Mouse (Mus musculus): ENCODE results near the gene Slc39a11. TPM values are rescaled to one million over a fixed set of nuclear protein-coding genes. Genes with fewer than 3 reads are reported as not detected.

Gene Slc39a11
- polyA plus RNA-seq, 1 experiment from 2014 or later = 17.8 TPM

- ATAC-seq (ENCODE audit: low FRiP score) (no peak), DNase-seq (ENCODE audit: low spot score, missing footprints) (no peak)
- 71% methylated on average over 7 of the region's 7 CpGs for WGBS
- peaks cover 4% of the 10 kb centered on the region for H3K4me1 ChIP-seq (ENCODE audit: control insufficient read depth, insufficient read depth, low read length)
- H3K36me3 ChIP-seq (ENCODE audit: control insufficient read depth, insufficient read depth, low read length) = no peaks in the 10 kb centered on the region
- H3K4me3 ChIP-seq (ENCODE audit: low read depth, low read length) = no peak overlapping the region
- no peak overlapping the region for H3K27ac ChIP-seq (ENCODE audit: low read depth, low read length)
- H3K9me3 ChIP-seq (ENCODE audit: control insufficient read depth, low read length) = peaks cover 5% of the 10 kb centered on the region; the same call in 1 of the 2 replicates
- peaks cover 13% of the 10 kb centered on the region for H3K27me3 ChIP-seq (ENCODE audit: control insufficient read depth, insufficient read depth, low read length)
- H3K9ac ChIP-seq (ENCODE audit: low read length) = no peak overlapping the region
- H3K4me2 ChIP-seq = no peak overlapping the region
Measured at GRCm38 (mm10) chr11:113431161-113431560, 218.7 kb downstream of the Slc39a11 start.

DNA sequence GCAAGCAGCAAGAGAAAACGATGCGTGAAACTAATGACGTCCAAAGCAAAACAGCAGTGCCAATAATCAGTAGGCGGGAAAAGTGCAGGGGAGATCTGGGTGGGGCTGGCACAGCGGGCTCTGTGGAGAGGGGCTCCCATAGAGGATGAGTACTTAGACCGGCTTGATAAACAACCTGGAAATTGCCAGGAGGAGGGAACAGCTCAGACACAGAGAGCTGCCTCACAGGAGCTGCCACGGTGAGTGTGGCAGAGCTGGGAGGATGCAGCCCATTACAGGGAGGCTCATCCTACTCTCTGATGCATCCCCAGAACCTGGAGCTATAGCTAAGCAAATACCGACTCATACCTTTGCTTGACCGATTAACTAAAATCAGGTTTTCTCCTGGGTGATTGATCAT is 224.0 kb downstream of the Slc39a11 start:
- no peaks in the 10 kb centered on the region for H3K4me1 ChIP-seq (ENCODE audit: control insufficient read depth, insufficient read depth, low read length)
- H3K4me3 ChIP-seq (ENCODE audit: low read depth, low read length) = no peak overlapping the region
- H3K27me3 ChIP-seq (ENCODE audit: control insufficient read depth, insufficient read depth, low read length) = no peaks in the 10 kb centered on the region
- ATAC-seq (ENCODE audit: low FRiP score) = no peak
- H3K4me2 ChIP-seq = no peak overlapping the region
- H3K9ac ChIP-seq (ENCODE audit: low read length) = no peak overlapping the region
- H3K36me3 ChIP-seq (ENCODE audit: control insufficient read depth, insufficient read depth, low read length) = no peaks in the 10 kb centered on the region
- no peak overlapping the region for H3K27ac ChIP-seq (ENCODE audit: low read depth, low read length)
- H3K9me3 ChIP-seq (ENCODE audit: control insufficient read depth, low read length) = no peaks in the 10 kb centered on the region
- WGBS = 83% methylated on average over 9 of the region's 9 CpGs
- no peak for DNase-seq (ENCODE audit: low spot score, missing footprints)

GRCm38 (mm10) chr11:113425454-113425853 is 224.4 kb downstream of the Slc39a11 start:
- Histone ChIP-seq H3K9me3 (ENCODE audit: control insufficient read depth, low read length) (no peaks in the 10 kb centered on the region), H3K4me1 (ENCODE audit: control insufficient read depth, insufficient read depth, low read length) (no peaks in the 10 kb centered on the region), H3K4me3 (ENCODE audit: low read depth, low read length) (no peak overlapping the region), H3K4me2 (no peak overlapping the region), H3K27me3 (ENCODE audit: control insufficient read depth, insufficient read depth, low read length) (no peaks in the 10 kb centered on the region), H3K9ac (ENCODE audit: low read length) (no peak overlapping the region), H3K27ac (ENCODE audit: low read depth, low read length) (no peak overlapping the region), H3K36me3 (ENCODE audit: control insufficient read depth, insufficient read depth, low read length) (no peaks in the 10 kb centered on the region)
- DNase-seq (ENCODE audit: low spot score, missing footprints) (no peak), ATAC-seq (ENCODE audit: low FRiP score) (no peak)
- WGBS = 93% methylated on average over 3 of the region's 3 CpGs

- no peak overlapping the region for H3K4me2 ChIP-seq
- WGBS = 89% methylated on average over 3 of the region's 4 CpGs
- no peaks in the 10 kb centered on the region for H3K27me3 ChIP-seq (ENCODE audit: control insufficient read depth, insufficient read depth, low read length)
- no peak overlapping the region for H3K27ac ChIP-seq (ENCODE audit: low read depth, low read length)
- no peaks in the 10 kb centered on the region for H3K4me1 ChIP-seq (ENCODE audit: control insufficient read depth, insufficient read depth, low read length)
- H3K9me3 ChIP-seq (ENCODE audit: control insufficient read depth, low read length) = no peaks in the 10 kb centered on the region
- H3K4me3 ChIP-seq (ENCODE audit: low read depth, low read length) = no peak overlapping the region
- DNase-seq (ENCODE audit: low spot score, missing footprints) = no peak
- no peak overlapping the region for H3K9ac ChIP-seq (ENCODE audit: low read length)
- ATAC-seq (ENCODE audit: low FRiP score) = no peak
- H3K36me3 ChIP-seq (ENCODE audit: control insufficient read depth, insufficient read depth, low read length) = no peaks in the 10 kb centered on the region
Measured at GRCm38 (mm10) chr11:113424765-113425164, 225.1 kb downstream of the Slc39a11 start.

- no peak for DNase-seq (ENCODE audit: low spot score, missing footprints)
- H3K9me3 ChIP-seq (ENCODE audit: control insufficient read depth, low read length) = no peaks in the 10 kb centered on the region
- H3K27me3 ChIP-seq (ENCODE audit: control insufficient read depth, insufficient read depth, low read length) = no peaks in the 10 kb centered on the region
- H3K4me3 ChIP-seq (ENCODE audit: low read depth, low read length) = no peak overlapping the region
- no peak overlapping the region for H3K27ac ChIP-seq (ENCODE audit: low read depth, low read length)
- no peak overlapping the region for H3K9ac ChIP-seq (ENCODE audit: low read length)
- no peaks in the 10 kb centered on the region for H3K4me1 ChIP-seq (ENCODE audit: control insufficient read depth, insufficient read depth, low read length)
- no peaks in the 10 kb centered on the region for H3K36me3 ChIP-seq (ENCODE audit: control insufficient read depth, insufficient read depth, low read length)
- 95% methylated on average over 7 of the region's 7 CpGs for WGBS
- no peak for ATAC-seq (ENCODE audit: low FRiP score)
- H3K4me2 ChIP-seq = no peak overlapping the region
Measured at GRCm38 (mm10) chr11:113422598-113422997, 227.3 kb downstream of the Slc39a11 start.

DNA sequence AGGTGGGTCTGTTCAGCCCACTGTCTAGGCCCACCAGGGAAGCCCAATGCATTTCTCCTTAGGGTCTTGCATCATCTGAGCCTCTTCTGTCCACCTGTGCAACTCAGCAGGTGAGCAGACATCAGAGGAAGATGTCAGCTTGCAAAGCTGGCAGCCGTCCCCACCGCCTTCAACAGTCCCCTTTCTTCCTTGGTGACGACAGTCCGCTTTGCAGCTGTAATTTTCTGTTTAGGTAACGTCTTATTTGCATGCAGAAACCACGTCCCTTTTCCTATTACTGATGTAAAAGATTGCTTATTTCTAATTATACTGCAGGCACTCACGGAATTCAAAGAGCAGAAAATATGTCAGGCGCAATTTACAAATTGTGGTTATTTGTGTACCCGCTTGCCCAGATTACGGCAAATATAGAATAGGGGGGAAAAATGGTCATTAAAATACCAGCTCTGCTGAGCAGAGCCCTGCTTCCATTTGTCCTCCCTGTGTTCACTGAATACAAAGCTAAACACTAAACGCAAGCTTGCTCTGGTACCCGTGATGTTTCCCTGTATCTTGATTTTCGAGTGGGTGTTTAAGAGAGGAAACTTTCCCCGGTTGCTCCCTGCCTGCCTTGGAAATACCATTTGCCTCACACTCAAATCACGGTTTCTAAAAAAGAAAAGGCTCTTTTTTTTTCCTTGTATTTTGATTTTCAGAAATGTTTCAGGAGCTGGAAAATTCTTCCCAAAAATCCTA is 230.8 kb downstream of the Slc39a11 start:
- ATAC-seq (ENCODE audit: low FRiP score) = no peak
- H3K4me3 ChIP-seq (ENCODE audit: low read depth, low read length) = no peak overlapping the region
- no peaks in the 10 kb centered on the region for H3K36me3 ChIP-seq (ENCODE audit: control insufficient read depth, insufficient read depth, low read length)
- DNase-seq (ENCODE audit: low spot score, missing footprints) = no peak
- H3K4me1 ChIP-seq (ENCODE audit: control insufficient read depth, insufficient read depth, low read length) = no peaks in the 10 kb centered on the region
- no peak overlapping the region for H3K27ac ChIP-seq (ENCODE audit: low read depth, low read length)
- H3K9ac ChIP-seq (ENCODE audit: low read length) = no peak overlapping the region
- no peaks in the 10 kb centered on the region for H3K9me3 ChIP-seq (ENCODE audit: control insufficient read depth, low read length)
- no peaks in the 10 kb centered on the region for H3K27me3 ChIP-seq (ENCODE audit: control insufficient read depth, insufficient read depth, low read length)
- H3K4me2 ChIP-seq = no peak overlapping the region
- 88% methylated on average over 15 of the region's 15 CpGs for WGBS

GRCm38 (mm10) chr11:113417948-113418347 is 231.9 kb downstream of the Slc39a11 start:
- H3K4me2 ChIP-seq = no peak overlapping the region
- no peaks in the 10 kb centered on the region for H3K36me3 ChIP-seq (ENCODE audit: control insufficient read depth, insufficient read depth, low read length)
- ATAC-seq (ENCODE audit: low FRiP score) = no peak

DNA sequence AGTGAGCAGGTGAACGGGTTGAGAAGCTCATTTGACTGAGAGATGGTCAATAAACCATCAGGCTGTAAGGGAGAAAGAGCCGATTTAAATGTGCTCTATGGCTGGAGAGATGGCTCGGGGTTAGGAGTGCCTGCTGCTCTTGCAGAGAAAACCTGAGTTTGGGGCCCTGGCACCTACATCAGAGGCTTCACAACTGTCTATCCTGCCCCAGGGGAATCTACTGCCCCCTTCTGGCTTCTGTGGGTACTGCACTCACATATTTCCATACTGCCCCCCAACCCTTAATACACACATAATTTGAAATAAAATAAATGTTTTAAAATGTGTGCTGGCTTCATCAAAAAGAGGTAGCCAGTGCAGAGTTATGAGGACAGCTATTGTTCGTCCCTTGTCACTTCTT is 237.3 kb downstream of the Slc39a11 start:
- no peaks in the 10 kb centered on the region for H3K36me3 ChIP-seq (ENCODE audit: control insufficient read depth, insufficient read depth, low read length)
- no peaks in the 10 kb centered on the region for H3K4me1 ChIP-seq (ENCODE audit: control insufficient read depth, insufficient read depth, low read length)
- WGBS = 91% methylated on average over 4 of the region's 4 CpGs
- no peaks in the 10 kb centered on the region for H3K9me3 ChIP-seq (ENCODE audit: control insufficient read depth, low read length)
- ATAC-seq (ENCODE audit: low FRiP score) = no peak
- H3K9ac ChIP-seq (ENCODE audit: low read length) = no peak overlapping the region
- no peak for DNase-seq (ENCODE audit: low spot score, missing footprints)
- H3K4me3 ChIP-seq (ENCODE audit: low read depth, low read length) = no peak overlapping the region
- H3K4me2 ChIP-seq = no peak overlapping the region
- H3K27ac ChIP-seq (ENCODE audit: low read depth, low read length) = no peak overlapping the region
- H3K27me3 ChIP-seq (ENCODE audit: control insufficient read depth, insufficient read depth, low read length) = no peaks in the 10 kb centered on the region

More at GRCm38 (mm10) chr11:113417948-113418347, 231.9 kb downstream of the Slc39a11 start:
- Histone ChIP-seq H3K4me1 (ENCODE audit: control insufficient read depth, insufficient read depth, low read length) (no peaks in the 10 kb centered on the region), H3K27me3 (ENCODE audit: control insufficient read depth, insufficient read depth, low read length) (no peaks in the 10 kb centered on the region), H3K4me3 (ENCODE audit: low read depth, low read length) (no peak overlapping the region), H3K9ac (ENCODE audit: low read length) (no peak overlapping the region), H3K9me3 (ENCODE audit: control insufficient read depth, low read length) (no peaks in the 10 kb centered on the region), H3K27ac (ENCODE audit: low read depth, low read length) (no peak overlapping the region)
- WGBS = 83% methylated on average over 4 of the region's 4 CpGs
- DNase-seq (ENCODE audit: low spot score, missing footprints) = no peak

DNA sequence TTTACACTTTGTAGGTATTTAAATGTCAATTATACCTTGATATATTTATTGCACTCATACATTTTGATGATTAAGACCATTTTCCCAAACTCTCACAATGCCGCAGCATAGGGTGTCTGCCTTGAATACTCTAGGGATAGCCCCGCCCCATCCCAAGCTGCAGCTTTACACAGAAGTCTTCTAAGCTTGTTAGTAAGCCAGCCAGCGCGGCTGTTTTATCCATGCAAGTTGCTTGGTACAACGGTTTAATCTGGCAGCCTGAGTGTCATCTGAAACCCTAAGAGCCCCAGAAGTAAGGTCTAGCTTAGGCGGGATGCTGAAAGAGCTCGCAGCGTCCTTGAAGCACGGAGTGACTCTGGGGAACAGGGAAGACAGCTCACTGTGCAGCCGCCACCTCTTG is 238.1 kb downstream of the Slc39a11 start:
- 61% methylated on average over 10 of the region's 10 CpGs for WGBS

More for the DNA sequence above, 238.1 kb downstream of the Slc39a11 start:
- DNase-seq (ENCODE audit: low spot score, missing footprints) = no peak
- ATAC-seq (ENCODE audit: low FRiP score) = no peak
- H3K36me3 ChIP-seq (ENCODE audit: control insufficient read depth, insufficient read depth, low read length) = no peaks in the 10 kb centered on the region
- no peak overlapping the region for H3K9ac ChIP-seq (ENCODE audit: low read length)
- H3K4me1 ChIP-seq (ENCODE audit: control insufficient read depth, insufficient read depth, low read length) = no peaks in the 10 kb centered on the region
- H3K27me3 ChIP-seq (ENCODE audit: control insufficient read depth, insufficient read depth, low read length) = no peaks in the 10 kb centered on the region
- H3K4me2 ChIP-seq = no peak overlapping the region
- H3K27ac ChIP-seq (ENCODE audit: low read depth, low read length) = no peak overlapping the region
- H3K9me3 ChIP-seq (ENCODE audit: control insufficient read depth, low read length) = no peaks in the 10 kb centered on the region
- H3K4me3 ChIP-seq (ENCODE audit: low read depth, low read length) = no peak overlapping the region

Measured in midbrain, embryonic 11.5 days (tissue).